Mouse (Mus musculus): ENCODE data around the gene Fgfr1op2.

Fgfr1op2 gene

DNA sequence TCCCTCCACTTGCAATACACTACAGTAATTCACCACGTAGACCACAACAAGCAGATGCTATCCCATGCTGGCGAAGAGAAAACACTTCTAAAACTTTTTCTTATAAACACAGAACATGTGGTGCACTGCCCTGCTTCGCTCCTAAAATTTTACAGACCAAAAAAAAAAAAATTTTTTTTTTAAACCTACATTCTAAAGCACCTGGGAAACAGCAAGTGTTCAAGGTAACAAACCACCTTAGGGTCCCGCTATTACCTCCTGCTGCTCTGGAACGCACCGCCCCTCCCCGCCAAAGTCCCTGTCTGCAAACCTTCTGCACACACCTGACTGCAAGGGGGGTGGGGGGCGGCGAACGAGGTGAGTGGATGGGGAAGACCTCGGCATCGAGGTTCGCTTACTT is at the start of gene Fgfr1op2:
Gene Fgfr1op2 (plus strand): TSS at position 301 of the 400 bp plus-strand sequence.
- no peak for TF ChIP-seq GATA4 (IDR thresholded peaks at IDR 0.05; ENCODE audit: insufficient replicate concordance, low read length)

DNA sequence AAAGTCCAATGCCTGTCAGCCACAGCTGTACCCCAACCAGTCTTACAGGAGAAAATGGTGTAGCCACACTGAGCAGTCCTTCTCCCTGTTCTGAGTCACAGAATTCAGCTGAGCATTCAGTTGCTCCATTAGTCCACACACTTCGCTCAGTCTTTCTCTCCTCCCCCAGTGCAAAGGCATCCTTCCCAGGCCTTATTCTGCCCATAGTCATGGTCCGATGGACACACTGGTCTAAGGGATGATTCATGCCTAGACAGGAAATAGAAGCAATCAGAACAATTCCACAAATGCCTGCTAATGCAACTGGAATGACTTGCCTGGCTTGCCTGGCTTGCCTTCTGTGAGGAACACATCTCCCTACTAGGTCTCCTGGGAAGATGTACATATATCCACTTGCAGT is 49.5 kb upstream of the Fgfr1op2 start:
- no peak for TF ChIP-seq GATA4 (IDR thresholded peaks at IDR 0.05; ENCODE audit: insufficient replicate concordance, low read length)

DNA sequence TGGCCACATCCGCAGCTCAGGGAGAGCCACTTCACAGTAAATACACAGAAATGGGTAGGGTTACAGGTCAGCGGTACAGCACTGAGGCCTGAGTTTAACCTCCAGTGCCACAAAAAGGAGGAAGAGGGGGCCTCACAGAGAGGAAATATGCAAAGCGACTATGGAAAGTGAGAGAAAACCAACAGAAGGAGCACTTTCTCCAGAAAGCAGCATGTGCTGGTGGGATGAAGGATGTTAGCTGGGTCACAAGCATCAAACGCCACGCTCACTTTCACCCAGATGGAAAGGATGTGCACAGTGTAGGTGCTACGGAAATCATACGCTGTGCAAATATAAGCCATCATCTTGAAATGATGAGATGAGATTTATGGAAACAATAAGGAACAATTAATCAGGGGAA is 46.6 kb upstream of the Fgfr1op2 start:
- no peak for TF ChIP-seq GATA4 (IDR thresholded peaks at IDR 0.05; ENCODE audit: insufficient replicate concordance, low read length)

DNA sequence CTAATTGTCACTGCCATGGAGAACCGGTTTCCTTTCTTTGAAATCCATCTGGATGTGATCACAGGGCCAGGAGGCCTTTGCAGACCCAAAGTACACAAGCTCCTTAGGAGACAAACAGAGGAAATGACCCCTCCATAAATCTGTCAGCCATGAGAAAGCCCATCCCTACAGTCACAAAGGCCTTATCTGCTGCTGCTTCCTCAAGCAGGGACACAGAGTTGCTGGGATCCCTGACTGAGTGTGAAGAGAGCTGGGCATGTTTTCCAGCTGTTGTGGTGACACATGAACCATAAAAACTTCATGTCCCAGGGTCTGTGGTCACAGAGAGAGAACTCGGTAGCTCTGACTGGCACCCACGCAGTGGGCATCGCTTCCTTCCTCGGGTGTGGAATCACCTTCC is 46.2 kb upstream of the Fgfr1op2 start:
- peak; percentile 94; the same call in 1 of the 2 replicates for TF ChIP-seq GATA4 (IDR thresholded peaks at IDR 0.05; ENCODE audit: insufficient replicate concordance, low read length)

GRCm38 (mm10) chr6:146533146-146533545 is 43.9 kb upstream of the Fgfr1op2 start:
- no peak for TF ChIP-seq GATA4 (IDR thresholded peaks at IDR 0.05; ENCODE audit: insufficient replicate concordance, low read length)

GRCm38 (mm10) chr6:146535501-146535900 is 41.5 kb upstream of the Fgfr1op2 start:
- TF ChIP-seq GATA4 (IDR thresholded peaks at IDR 0.05; ENCODE audit: insufficient replicate concordance, low read length) = no peak

DNA sequence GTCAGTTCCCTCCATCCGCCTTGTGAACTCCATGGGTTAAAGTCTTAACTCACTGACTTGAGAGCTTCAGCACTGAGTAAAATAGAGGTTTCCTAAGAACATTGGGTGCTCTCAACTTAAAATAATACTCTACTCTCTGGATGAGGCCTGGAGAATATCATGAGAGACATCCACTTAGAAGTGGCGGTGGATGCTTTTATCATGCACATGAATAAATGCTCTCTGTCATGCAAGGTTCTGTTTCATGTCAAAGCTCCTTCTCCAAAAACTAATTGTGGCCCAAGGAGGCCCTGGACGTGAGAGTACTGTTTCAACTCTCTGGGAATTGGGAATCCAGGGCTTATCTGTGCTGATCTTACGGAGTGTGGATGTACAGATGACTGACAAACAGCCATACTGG is 39.9 kb upstream of the Fgfr1op2 start:
- TF ChIP-seq GATA4 (IDR thresholded peaks at IDR 0.05; ENCODE audit: insufficient replicate concordance, low read length) = no peak

GRCm38 (mm10) chr6:146538071-146538470 is 38.9 kb upstream of the Fgfr1op2 start:
- TF ChIP-seq GATA4 (IDR thresholded peaks at IDR 0.05; ENCODE audit: insufficient replicate concordance, low read length) = no peak

DNA sequence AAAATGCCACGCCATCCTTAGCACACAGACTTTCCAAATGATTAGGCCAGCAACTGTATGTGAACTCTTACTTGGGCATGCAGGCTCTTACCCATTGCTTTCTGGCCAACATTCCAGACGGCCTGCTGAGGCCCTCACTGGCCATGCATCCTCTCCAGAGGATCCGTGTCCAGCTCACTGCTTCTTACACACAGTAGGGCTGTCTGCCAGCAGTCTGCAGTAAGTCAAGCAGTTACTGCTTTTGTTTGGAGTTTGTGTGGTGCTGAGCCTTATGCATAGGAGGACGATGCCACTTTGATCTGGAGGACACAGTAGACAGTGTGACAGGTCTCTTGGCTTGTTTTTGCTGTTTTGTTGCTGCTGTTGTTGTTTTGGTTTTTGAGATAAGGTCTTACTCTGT is 38.3 kb upstream of the Fgfr1op2 start:
- no peak for TF ChIP-seq GATA4 (IDR thresholded peaks at IDR 0.05; ENCODE audit: insufficient replicate concordance, low read length)

GRCm38 (mm10) chr6:146540386-146540785 is 36.6 kb upstream of the Fgfr1op2 start:
- no peak for TF ChIP-seq GATA4 (IDR thresholded peaks at IDR 0.05; ENCODE audit: insufficient replicate concordance, low read length)

GRCm38 (mm10) chr6:146544622-146545021 is 32.4 kb upstream of the Fgfr1op2 start:
- no peak for TF ChIP-seq GATA4 (IDR thresholded peaks at IDR 0.05; ENCODE audit: insufficient replicate concordance, low read length)

DNA sequence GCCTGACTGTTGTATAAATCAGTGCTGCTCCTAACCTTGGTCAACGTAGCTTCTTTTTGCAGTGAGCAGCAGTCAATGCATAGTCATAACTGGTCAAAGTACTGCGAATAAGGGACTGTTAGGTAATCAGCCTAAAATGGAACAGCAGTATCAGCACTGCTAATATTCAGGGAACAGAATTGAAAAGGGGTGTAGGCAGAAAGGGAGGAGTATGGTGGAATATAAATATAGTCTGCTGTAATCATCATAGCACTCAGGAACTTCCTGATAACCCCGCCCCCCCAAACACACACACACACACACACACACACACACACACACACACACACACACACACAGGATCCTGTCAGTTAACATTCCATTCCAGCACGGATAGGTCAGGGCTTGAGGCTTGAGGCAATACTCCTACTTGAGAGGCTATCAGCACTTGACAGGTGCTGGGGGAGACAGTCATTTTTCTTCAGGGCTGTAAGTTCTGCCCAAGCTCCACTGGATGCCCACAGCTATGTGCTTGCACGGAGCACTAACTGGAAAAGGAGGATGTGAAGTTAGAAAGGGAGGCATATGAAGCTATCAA is 31.6 kb upstream of the Fgfr1op2 start:
- no peak for TF ChIP-seq GATA4 (IDR thresholded peaks at IDR 0.05; ENCODE audit: insufficient replicate concordance, low read length)

DNA sequence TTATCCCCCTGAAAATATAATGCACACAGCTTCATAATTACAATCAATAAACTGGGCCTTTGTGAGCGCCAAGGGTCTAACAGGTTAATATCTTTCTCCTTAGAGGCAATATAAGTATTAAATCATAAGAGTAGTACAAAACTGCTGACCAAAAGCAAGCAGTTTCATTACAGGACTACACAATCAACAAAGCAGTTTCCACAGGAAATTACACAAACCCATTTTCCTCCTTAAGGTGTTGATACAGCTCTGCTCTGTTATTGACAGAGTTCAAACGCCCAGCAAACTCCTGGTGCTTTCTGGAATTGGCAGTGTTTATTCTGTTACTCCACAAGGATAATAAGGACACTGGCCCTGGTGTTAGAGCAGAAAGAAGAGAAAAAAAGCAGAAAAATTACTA is 26.6 kb upstream of the Fgfr1op2 start:
- no peak for TF ChIP-seq GATA4 (IDR thresholded peaks at IDR 0.05; ENCODE audit: insufficient replicate concordance, low read length)

DNA sequence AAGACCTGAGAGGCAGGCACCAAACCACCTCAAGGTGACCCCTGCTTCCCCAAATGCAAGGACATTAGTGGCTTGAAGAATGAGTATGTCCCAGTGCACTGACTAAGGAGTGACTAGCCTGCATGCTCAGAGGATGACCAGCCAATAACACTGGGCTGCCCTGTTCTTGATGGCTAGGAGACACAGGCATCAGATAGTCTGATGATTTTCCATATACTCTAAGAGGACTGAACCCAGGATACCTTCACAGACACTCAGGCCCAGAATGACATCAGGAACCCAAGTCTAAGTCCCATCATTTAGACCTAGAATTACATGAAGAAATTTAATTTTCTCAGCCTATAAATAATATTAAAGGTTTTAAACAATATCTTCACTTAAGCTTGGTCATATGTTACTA is 25.7 kb upstream of the Fgfr1op2 start:
- no peak for TF ChIP-seq GATA4 (IDR thresholded peaks at IDR 0.05; ENCODE audit: insufficient replicate concordance, low read length)

GRCm38 (mm10) chr6:146572073-146572472 is 4.9 kb upstream of the Fgfr1op2 start:
- no peak for TF ChIP-seq GATA4 (IDR thresholded peaks at IDR 0.05; ENCODE audit: insufficient replicate concordance, low read length)

DNA sequence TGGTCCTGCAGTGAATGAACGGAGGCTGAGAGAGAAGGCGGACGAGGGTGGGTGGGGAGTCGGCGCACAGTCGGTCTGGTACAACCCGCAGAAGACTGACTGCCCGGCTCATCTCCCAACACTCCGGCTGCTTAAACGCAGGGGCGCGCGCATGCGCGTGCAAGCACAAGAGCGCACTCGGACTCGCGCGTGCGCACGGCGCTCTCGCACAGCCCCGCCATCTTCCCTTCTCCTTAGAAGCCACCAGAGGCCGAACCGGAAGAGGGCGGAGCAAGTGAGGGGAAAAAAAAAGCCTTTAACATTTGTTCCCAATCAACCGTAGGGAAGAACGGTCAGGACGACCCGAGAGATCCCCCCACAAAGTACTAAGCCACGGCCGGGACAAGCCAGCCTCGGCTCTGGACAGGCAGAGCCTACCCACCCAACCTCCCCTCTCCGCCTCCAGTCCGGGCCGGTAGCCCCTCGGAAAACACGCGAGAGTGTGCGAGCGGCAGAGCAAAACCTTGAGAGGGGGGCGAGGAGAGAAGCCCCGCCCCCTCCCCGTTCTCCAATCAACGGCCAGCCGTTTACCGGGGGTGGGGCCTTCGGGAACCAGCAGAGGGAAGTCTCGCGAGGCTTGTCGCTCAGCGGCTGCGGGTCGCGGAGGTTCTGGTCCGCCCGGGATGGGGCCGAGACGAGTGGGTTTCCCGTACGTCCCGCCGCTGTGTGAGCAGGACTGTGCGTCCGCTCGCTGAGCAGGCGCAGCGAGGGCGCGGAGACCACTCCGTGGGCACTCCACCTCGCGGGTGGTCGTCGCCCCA is 507 bp downstream of the Fgfr1op2 start, which contains the start of gene Ints13:
Gene Ints13 (minus strand): TSS at position 526 of the 800 bp plus-strand sequence.
- peak; percentile 25; the same call in 1 of the 2 replicates for TF ChIP-seq GATA4 (IDR thresholded peaks at IDR 0.05; ENCODE audit: insufficient replicate concordance, low read length)

All from liver, adult (tissue).